ENCODE assay signal across 8 mouse cellular contexts in the genomic region with DNA sequence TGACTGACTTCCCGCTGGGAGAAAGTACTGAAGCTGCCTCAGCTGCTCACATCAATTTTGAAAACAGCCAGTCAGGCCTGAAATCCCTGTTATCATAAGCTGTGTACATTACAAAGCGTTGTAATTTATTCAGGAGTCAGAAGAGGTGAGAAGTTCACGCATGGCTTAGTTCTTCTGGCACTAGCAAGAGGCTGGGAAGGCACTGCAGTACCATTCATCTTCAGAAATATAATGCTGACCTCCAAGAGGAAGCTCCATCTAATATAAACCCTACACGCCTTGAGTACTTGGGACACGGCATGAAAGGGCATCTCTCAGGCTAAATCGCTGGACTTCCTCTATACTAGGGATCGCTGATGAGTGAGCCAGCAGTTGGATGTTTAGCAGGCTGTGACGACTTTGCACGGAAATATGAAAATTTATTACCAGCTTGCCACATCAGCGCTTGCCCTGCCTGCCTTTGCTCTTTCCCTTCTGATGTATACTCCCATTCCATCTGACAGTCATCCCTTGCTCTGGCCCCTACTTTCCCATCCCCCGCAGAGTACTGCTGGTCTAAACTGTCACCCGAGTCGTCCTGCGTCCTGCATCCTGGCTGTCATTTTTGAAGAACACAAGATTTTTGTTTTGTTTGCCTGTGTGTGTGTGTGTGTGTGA.
A peak's percentile ranks its signal among the peaks of the same experiment; 100 is the strongest.
DNase-seq lines count a peak whose midpoint lies in the region; ATAC-seq and TF ChIP-seq lines count a peak whose summit lies in the region.

No protein-coding gene starts in this region.

- no peaks in the 10 kb centered on the region; the same call in 1 of the 2 replicates for H3K4me1 ChIP-seq in cerebellum, adult 2 months (ENCODE audit: control insufficient read depth, insufficient read depth, low read length)
- H3K4me1 ChIP-seq in intestine, embryonic 16.5 days (ENCODE audit: control insufficient read depth, insufficient read depth, low read length), result no peaks in the 10 kb centered on the region
- H3K4me1 ChIP-seq in midbrain, embryonic 14.5 days (ENCODE audit: control insufficient read depth, insufficient read depth, low read length), result peaks cover 8% of the 10 kb centered on the region; the same call in 1 of the 2 replicates

- peak overlapping the region; percentile 88 for H3K27ac ChIP-seq in cerebellum, adult 2 months (ENCODE audit: insufficient read depth, low read length)
- no peak overlapping the region for H3K27ac ChIP-seq in intestine, embryonic 16.5 days (ENCODE audit: low read length)
- H3K27ac ChIP-seq in midbrain, embryonic 14.5 days (replicated peaks; ENCODE audit: low read depth, low read length), result peak overlapping the region; percentile 76

- ATAC-seq in intestine, embryonic 16.5 days, result peak; percentile 75
- peak; percentile 69 for ATAC-seq in midbrain, embryonic 14.5 days (ENCODE audit: low FRiP score, low TSS enrichment)
- ATAC-seq in erythroblast, adult 5-6 weeks (replicated peaks; ENCODE audit: low FRiP score, poor library complexity, severe bottlenecking), result no peak

- H3K27me3 ChIP-seq in cerebellum, adult 2 months (ENCODE audit: control insufficient read depth, insufficient read depth, low read length), result no peaks in the 10 kb centered on the region
- no peaks in the 10 kb centered on the region for H3K27me3 ChIP-seq in intestine, embryonic 16.5 days (replicated peaks; ENCODE audit: control insufficient read depth, insufficient read depth, low read length)
- H3K27me3 ChIP-seq in midbrain, embryonic 14.5 days (ENCODE audit: control insufficient read depth, insufficient read depth, low read length), result no peaks in the 10 kb centered on the region

- TF ChIP-seq CTCF in cerebellum, adult 2 months (IDR thresholded peaks at IDR 0.05; ENCODE audit: borderline replicate concordance, insufficient read depth, low read depth, low read length), result no peak

- 2% methylated on average over 14 of the region's 14 CpGs for WGBS in cerebellum, adult 2 months
- WGBS in intestine, embryonic 16.5 days, result 4% methylated on average over 14 of the region's 14 CpGs
- 2% methylated on average over 14 of the region's 14 CpGs for WGBS in midbrain, embryonic 14.5 days

- H3K9me3 ChIP-seq in intestine, embryonic 16.5 days (ENCODE audit: control insufficient read depth, low read length), result no peaks in the 10 kb centered on the region
- H3K9me3 ChIP-seq in midbrain, embryonic 14.5 days (ENCODE audit: control insufficient read depth, low read length), result no peaks in the 10 kb centered on the region

- H3K4me2 ChIP-seq in intestine, embryonic 16.5 days (ENCODE audit: low read depth, low read length), result peak overlapping the region; percentile 52
- peak overlapping the region; percentile 83 for H3K4me2 ChIP-seq in midbrain, embryonic 14.5 days (ENCODE audit: low read length)

- H3K9ac ChIP-seq in intestine, embryonic 16.5 days (ENCODE audit: low read depth, low read length), result 0 out of 2 replicates have a peak overlapping the region, but pooled peaks have one; percentile 15
- peak overlapping the region; percentile 63 for H3K9ac ChIP-seq in midbrain, embryonic 14.5 days (replicated peaks; ENCODE audit: low read length)

- peak overlapping the region; percentile 99 for H3K4me3 ChIP-seq in cerebellum, adult 2 months (replicated peaks; ENCODE audit: insufficient read depth, low read depth, low read length)
- peak overlapping the region; percentile 44 for H3K4me3 ChIP-seq in intestine, embryonic 16.5 days (ENCODE audit: low read length)
- peak overlapping the region; percentile 51 for H3K4me3 ChIP-seq in midbrain, embryonic 14.5 days (replicated peaks; ENCODE audit: low read depth, low read length)

- no peaks in the 10 kb centered on the region for H3K36me3 ChIP-seq in intestine, embryonic 16.5 days (ENCODE audit: control insufficient read depth, insufficient read depth, low read length)
- no peaks in the 10 kb centered on the region for H3K36me3 ChIP-seq in midbrain, embryonic 14.5 days (ENCODE audit: control insufficient read depth, insufficient read depth, low read length)

- DNase-seq in cerebellum, adult 2 months, result peak; percentile 78 to 79
- DNase-seq in cerebellum, adult 9-11 months, result no peak
- DNase-seq in ovary, postnatal 10 days (ENCODE audit: low spot score), result peak; percentile 1
- no peak for DNase-seq in ovary, adult 18-20 months (ENCODE audit: low spot score)
- DNase-seq in midbrain, embryonic 14.5 days, result peak; percentile 64
- no peak for DNase-seq in adrenal gland, postnatal 14 days

- TF ChIP-seq POLR2A in cerebellum, adult 2 months (IDR thresholded peaks at IDR 0.05; ENCODE audit: borderline replicate concordance, insufficient read depth, low read length), result no peak

Comparison
In these comparisons a context has a peak if more than half of its experiments do, and no peak if none do; other contexts are left out.
1. DNase-seq: peak in cerebellum, adult 2 months (2 of 2), ovary, postnatal 10 days (single experiment) and midbrain, embryonic 14.5 days (single experiment); none in cerebellum, adult 9-11 months (single experiment), ovary, adult 18-20 months (single experiment) and adrenal gland, postnatal 14 days (single experiment).
2. H3K4me3 ChIP-seq: peak in every context shown above with its lines; median percentile 99 in cerebellum, adult 2 months; 51 in midbrain, embryonic 14.5 days; 44 in intestine, embryonic 16.5 days.